Comparison of ENCODE assay signal across 33 mouse cellular contexts in genomic region chr3:38656790-38657189, GRCm38 (mm10).
"Had no signal": no experiment of that assay in that cellular context is flagged by ENCODE, and none has a peak within 500 bp of the region (broad histone marks: within the 10 kb centered on the region; RNA-seq: fewer than 3 reads in every experiment).

No protein-coding gene starts in this region.

- H3K9me3 ChIP-seq: limb, embryonic 10.5 days; limb, embryonic 12.5 days; limb, embryonic 13.5 days; limb, embryonic 15.5 days; liver, embryonic 12.5 days; liver, embryonic 13.5 days; liver, embryonic 15.5 days; lung, embryonic 15.5 days; midbrain, embryonic 10.5 days; midbrain, embryonic 12.5 days; midbrain, embryonic 13.5 days; midbrain, embryonic 15.5 days; neural tube, embryonic 12.5 days; neural tube, embryonic 13.5 days had no signal

- H3K27me3 ChIP-seq: limb, embryonic 12.5 days; limb, embryonic 13.5 days; limb, embryonic 15.5 days; liver, embryonic 12.5 days; liver, embryonic 13.5 days; liver, embryonic 15.5 days; lung, embryonic 15.5 days; megakaryocyte, embryonic 14.5 days; midbrain, embryonic 12.5 days; midbrain, embryonic 13.5 days; midbrain, embryonic 15.5 days; neural tube, embryonic 12.5 days; neural tube, embryonic 13.5 days had no signal

- H3K4me3 ChIP-seq: limb, embryonic 10.5 days; limb, embryonic 12.5 days; limb, embryonic 13.5 days; limb, embryonic 15.5 days; liver, embryonic 12.5 days; liver, embryonic 13.5 days; liver, embryonic 15.5 days; lung, embryonic 15.5 days; megakaryocyte, embryonic 14.5 days; midbrain, embryonic 10.5 days; midbrain, embryonic 12.5 days; midbrain, embryonic 13.5 days; midbrain, embryonic 15.5 days; myocyte; neural tube, embryonic 12.5 days; neural tube, embryonic 13.5 days had no signal

- ATAC-seq: liver, embryonic 12.5 days; liver, postnatal 0 days; lung, postnatal 0 days; midbrain, embryonic 13.5 days; midbrain, embryonic 15.5 days; midbrain, embryonic 16.5 days had no signal

- H3K4me1 ChIP-seq: limb, embryonic 10.5 days; liver, embryonic 12.5 days; liver, embryonic 13.5 days; liver, embryonic 15.5 days; lung, embryonic 15.5 days; megakaryocyte, embryonic 14.5 days; neural tube, embryonic 12.5 days had no signal

- H3K9ac ChIP-seq: limb, embryonic 12.5 days; limb, embryonic 13.5 days; limb, embryonic 15.5 days; liver, embryonic 12.5 days; liver, embryonic 13.5 days; liver, embryonic 14.5 days; liver, embryonic 15.5 days; liver, postnatal 0 days; lung, embryonic 14.5 days; lung, embryonic 15.5 days; midbrain, embryonic 12.5 days; midbrain, embryonic 13.5 days; midbrain, embryonic 15.5 days; neural tube, embryonic 12.5 days; neural tube, embryonic 13.5 days had no signal

- H3K4me2 ChIP-seq: limb, embryonic 12.5 days; limb, embryonic 13.5 days; limb, embryonic 15.5 days; liver, embryonic 11.5 days; liver, embryonic 12.5 days; liver, embryonic 13.5 days; liver, embryonic 15.5 days; lung, embryonic 14.5 days; lung, embryonic 15.5 days; midbrain, embryonic 11.5 days; midbrain, embryonic 12.5 days; midbrain, embryonic 13.5 days; midbrain, embryonic 15.5 days; neural tube, embryonic 12.5 days; neural tube, embryonic 13.5 days had no signal

- H3K36me3 ChIP-seq: limb, embryonic 10.5 days; limb, embryonic 12.5 days; limb, embryonic 13.5 days; limb, embryonic 15.5 days; liver, embryonic 12.5 days; liver, embryonic 13.5 days; liver, embryonic 15.5 days; lung, embryonic 15.5 days; midbrain, embryonic 10.5 days; midbrain, embryonic 12.5 days; midbrain, embryonic 13.5 days; midbrain, embryonic 15.5 days; neural tube, embryonic 12.5 days; neural tube, embryonic 13.5 days had no signal

- DNase-seq: left cerebral cortex, postnatal 4 days; liver; liver, embryonic 13.5 days; liver, postnatal 0 days; lung, adult 18-20 months; lung, adult 2 months; lung, embryonic 14.5 days; lung, postnatal 10 days; lung, postnatal 14 days; lung, postnatal 36 days; lung, postnatal 4 days; midbrain, embryonic 14.5 days had no signal

- H3K27ac ChIP-seq: limb, embryonic 10.5 days; limb, embryonic 12.5 days; limb, embryonic 13.5 days; limb, embryonic 15.5 days; liver, embryonic 12.5 days; liver, embryonic 13.5 days; liver, embryonic 14.5 days; liver, embryonic 15.5 days; lung, embryonic 15.5 days; macrophage; midbrain, embryonic 10.5 days; midbrain, embryonic 12.5 days; midbrain, embryonic 13.5 days; midbrain, embryonic 15.5 days; neural tube, embryonic 12.5 days; neural tube, embryonic 13.5 days had no signal
